Mouse (Mus musculus) kidney, adult 2 months (tissue): ENCODE results near the gene A830031A19Rik. TPM values are rescaled to one million over a fixed set of nuclear protein-coding genes. Genes with fewer than 3 reads are reported as not detected.

ENCODE experiments used
- DNase-seq: peaks from one replicate; pipeline ENCODE4 v3.0.0; 2021
- H3K27ac ChIP-seq: fragments of 200-500 bp; 2 replicates; pipeline ENCODE4 v1.5.1; 2012; ENCODE audit warnings: low read depth, low read length, control low read depth, inconsistent platforms; ENCODE audit not compliant: insufficient read depth
- H3K27me3 ChIP-seq: fragments of 200-500 bp; replicated peaks from 2 replicates; pipeline ENCODE4 v1.6.1; 2012; ENCODE audit warnings: mild to moderate bottlenecking, moderate library complexity, low read length, inconsistent platforms; ENCODE audit not compliant: control insufficient read depth, insufficient read depth
- H3K36me3 ChIP-seq: fragments of 200-500 bp; 2 replicates; pipeline ENCODE4 v1.6.1; 2012; ENCODE audit warnings: mild to moderate bottlenecking, moderate library complexity, low read length, inconsistent platforms; ENCODE audit not compliant: control insufficient read depth, insufficient read depth
- H3K4me1 ChIP-seq: fragments of 200-500 bp; 2 replicates; pipeline ENCODE4 v1.6.1; 2011; ENCODE audit warnings: low read length; ENCODE audit not compliant: control insufficient read depth, insufficient read depth
- H3K4me3 ChIP-seq: fragments of 200-500 bp; 2 replicates; pipeline ENCODE4 v1.5.1; 2011; ENCODE audit warnings: mild to moderate bottlenecking, low read depth, low read length, control low read depth; ENCODE audit not compliant: insufficient read depth
- CTCF ChIP-seq: fragments of 200-500 bp; conservative IDR thresholded peaks from 2 replicates; pipeline ENCODE4 v1.5.1; 2011; ENCODE audit warnings: low read depth, mild to moderate bottlenecking, control low read depth, low read length, moderate library complexity, mixed read lengths; ENCODE audit not compliant: insufficient read depth, insufficient read length
- POLR2A ChIP-seq: fragments of 200-500 bp; IDR thresholded peaks from one replicate; pipeline ENCODE4 v1.6.1; 2011; ENCODE audit warnings: low read depth, low read length, control low read depth
- WGBS: fragments of 180-500 bp; shearing (Covaris S2); methylation state at CpG from one replicate; pipeline ENCODE4 v1.1.7; 2018; 5-methylcytosine and 5-hydroxymethylcytosine counted together
- polyA plus RNA-seq: library from polyadenylated mRNA; depleted of rRNA; stranded (reverse); fragments of >200 nt; gene quantifications from 2 replicates; pipeline ENCODE4 v1.2.3, GENCODE M21; 2012

The A830031A19Rik gene
- polyA plus RNA-seq, 1 experiment = not detected

- Histone ChIP-seq H3K27me3 (no peaks in the 10 kb centered on the region), H3K4me1 (no peaks in the 10 kb centered on the region), H3K27ac (no peak overlapping the region), H3K36me3 (no peaks in the 10 kb centered on the region), H3K4me3 (no peak overlapping the region)
- TF ChIP-seq CTCF (no peak), POLR2A (no peak)
- DNase-seq = no peak
- 60% methylated on average over 6 of the region's 6 CpGs for WGBS
These were observed 36.9 kb upstream of the A830031A19Rik start for GRCm38 (mm10) chr11:24111720-24112119.

- Histone ChIP-seq H3K27me3 (no peaks in the 10 kb centered on the region), H3K4me3 (no peak overlapping the region), H3K27ac (no peak overlapping the region), H3K36me3 (no peaks in the 10 kb centered on the region), H3K4me1 (no peaks in the 10 kb centered on the region)
- TF ChIP-seq CTCF (no peak), POLR2A (no peak)
- DNase-seq = no peak
- WGBS = 88% methylated on average over 2 of the region's 2 CpGs
These were observed 35.3 kb upstream of the A830031A19Rik start for GRCm38 (mm10) chr11:24110113-24110512.

DNA sequence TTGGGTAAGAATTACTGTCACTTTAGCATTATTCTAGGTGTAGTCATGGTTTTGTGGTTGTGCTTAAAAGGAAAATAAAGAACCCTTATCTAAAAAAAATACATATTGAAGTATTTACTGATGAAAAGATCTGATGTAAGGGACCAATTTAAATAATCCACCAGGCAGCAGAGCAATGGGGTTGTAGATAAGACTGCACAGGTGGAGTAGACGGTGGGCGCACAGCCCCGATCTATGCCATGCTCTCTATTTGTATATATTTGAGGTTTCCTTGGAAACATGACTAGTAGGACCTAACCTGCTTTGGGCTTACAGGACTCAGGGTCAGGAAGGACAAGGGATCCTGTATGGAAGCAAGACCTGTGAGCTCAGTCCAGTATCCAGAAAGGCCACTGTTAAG, 34.5 kb upstream of the A830031A19Rik start:
- H3K36me3 ChIP-seq = no peaks in the 10 kb centered on the region
- H3K4me3 ChIP-seq = no peak overlapping the region
- no peak for TF ChIP-seq CTCF
- no peak for TF ChIP-seq POLR2A
- no peak for DNase-seq
- H3K27ac ChIP-seq = no peak overlapping the region
- H3K27me3 ChIP-seq = no peaks in the 10 kb centered on the region
- WGBS = 98% methylated on average over 3 of the region's 3 CpGs
- H3K4me1 ChIP-seq = no peaks in the 10 kb centered on the region

DNA sequence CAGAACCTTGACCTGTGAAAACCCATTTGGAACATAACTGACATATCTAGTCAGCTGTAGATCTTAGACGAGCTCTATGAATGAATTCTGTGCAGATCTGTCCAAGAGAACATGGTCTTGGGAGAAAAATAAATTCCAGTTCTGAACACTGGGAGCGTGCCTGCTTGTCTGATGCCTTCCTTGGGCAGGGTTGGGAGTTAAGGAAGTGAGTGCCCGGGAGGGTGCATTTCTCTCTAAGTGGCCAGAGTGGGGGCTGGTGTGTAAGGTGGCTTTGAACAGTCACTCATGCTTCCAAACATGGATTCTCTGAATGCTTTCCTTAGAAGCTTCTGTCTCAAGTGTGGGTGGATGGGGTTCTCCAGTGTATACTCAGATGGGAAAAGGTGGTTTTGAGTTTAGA, 34.1 kb upstream of the A830031A19Rik start:
- no peaks in the 10 kb centered on the region for H3K36me3 ChIP-seq
- no peak for DNase-seq
- WGBS = 60% methylated on average over 3 of the region's 3 CpGs
- H3K4me3 ChIP-seq = no peak overlapping the region
- H3K27me3 ChIP-seq = no peaks in the 10 kb centered on the region
- H3K27ac ChIP-seq = no peak overlapping the region
- no peaks in the 10 kb centered on the region for H3K4me1 ChIP-seq
- TF ChIP-seq POLR2A = no peak
- TF ChIP-seq CTCF = no peak

DNA sequence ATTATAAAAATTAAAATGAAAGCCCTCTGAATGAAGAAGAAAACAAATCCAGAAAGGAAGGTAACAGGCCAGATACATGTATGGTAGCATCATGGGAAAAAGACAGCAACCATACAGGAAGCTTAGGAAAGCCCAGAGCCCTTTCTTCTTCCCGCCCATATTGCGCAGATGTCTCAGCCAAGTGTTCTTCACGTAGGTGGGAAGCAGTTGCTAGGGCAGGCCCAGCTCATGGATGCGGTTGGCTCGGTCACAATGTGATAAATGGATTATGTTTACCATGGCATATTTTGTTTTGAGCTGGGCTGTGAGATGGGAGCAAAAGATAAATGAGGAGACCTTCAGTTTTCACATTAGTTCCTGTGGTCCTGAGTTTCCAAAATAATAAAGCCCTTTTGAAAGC, 32.6 kb upstream of the A830031A19Rik start:
- TF ChIP-seq CTCF (no peak), POLR2A (no peak)
- 91% methylated on average over 5 of the region's 5 CpGs for WGBS
- Histone ChIP-seq H3K27ac (no peak overlapping the region), H3K4me3 (no peak overlapping the region), H3K27me3 (no peaks in the 10 kb centered on the region), H3K36me3 (no peaks in the 10 kb centered on the region), H3K4me1 (no peaks in the 10 kb centered on the region)
- DNase-seq = no peak

DNA sequence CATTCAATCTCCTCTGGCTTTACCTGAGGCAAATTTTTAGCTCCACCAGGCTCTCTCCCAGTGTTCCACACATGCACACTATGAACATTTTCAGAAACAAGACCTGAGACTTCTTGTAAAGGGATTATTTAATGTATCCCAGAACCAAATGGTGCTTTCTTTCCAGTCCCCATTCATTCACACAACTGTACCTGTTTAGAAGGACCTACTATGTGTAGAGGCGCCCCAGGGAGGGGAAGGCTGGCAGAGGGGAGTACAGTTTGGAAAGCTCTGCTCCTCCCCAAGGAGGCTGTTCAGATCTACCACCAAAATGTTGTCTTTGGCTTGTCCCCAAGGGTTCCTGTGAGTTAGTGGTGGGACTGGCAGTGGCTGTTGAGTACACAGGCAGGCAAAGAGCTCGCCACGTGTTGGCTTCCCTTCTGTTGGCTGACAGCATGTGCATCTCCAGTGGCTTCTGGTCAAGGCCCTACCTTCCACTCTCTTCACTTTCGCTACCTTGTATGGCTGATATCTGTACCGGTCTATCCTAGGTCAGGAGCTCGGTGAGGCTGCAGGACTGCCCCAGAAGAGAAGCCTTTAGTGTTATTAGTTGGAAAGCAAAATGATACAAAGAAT, 28.4 kb upstream of the A830031A19Rik start:
- H3K4me1 ChIP-seq = no peaks in the 10 kb centered on the region
- 83% methylated on average over 6 of the region's 6 CpGs for WGBS
- DNase-seq = no peak
- TF ChIP-seq CTCF = no peak
- TF ChIP-seq POLR2A = no peak
- no peaks in the 10 kb centered on the region for H3K27me3 ChIP-seq
- H3K36me3 ChIP-seq = no peaks in the 10 kb centered on the region
- H3K4me3 ChIP-seq = no peak overlapping the region
- H3K27ac ChIP-seq = no peak overlapping the region

DNA sequence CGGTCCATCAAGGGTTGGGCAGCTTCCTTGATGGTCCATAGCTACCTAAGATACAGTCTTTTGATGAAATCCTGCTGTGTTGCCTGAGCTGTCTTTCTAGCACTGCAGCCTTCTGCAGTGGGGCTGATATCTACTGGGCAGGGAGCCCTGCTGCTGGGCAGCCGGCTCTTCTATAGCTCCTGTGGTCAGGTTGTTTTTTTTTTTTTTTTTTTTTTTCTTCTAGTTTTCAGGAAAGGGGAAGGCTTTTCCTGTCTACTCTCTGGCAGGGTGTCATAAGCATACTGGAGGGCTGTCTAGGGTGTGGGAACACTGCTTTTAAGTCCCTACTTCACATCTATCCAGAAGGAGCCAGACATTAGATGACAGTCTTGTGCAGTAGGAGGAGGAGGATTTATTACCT, 27.5 kb upstream of the A830031A19Rik start:
- TF ChIP-seq POLR2A = no peak
- no peak for TF ChIP-seq CTCF
- no peaks in the 10 kb centered on the region for H3K27me3 ChIP-seq

DNA sequence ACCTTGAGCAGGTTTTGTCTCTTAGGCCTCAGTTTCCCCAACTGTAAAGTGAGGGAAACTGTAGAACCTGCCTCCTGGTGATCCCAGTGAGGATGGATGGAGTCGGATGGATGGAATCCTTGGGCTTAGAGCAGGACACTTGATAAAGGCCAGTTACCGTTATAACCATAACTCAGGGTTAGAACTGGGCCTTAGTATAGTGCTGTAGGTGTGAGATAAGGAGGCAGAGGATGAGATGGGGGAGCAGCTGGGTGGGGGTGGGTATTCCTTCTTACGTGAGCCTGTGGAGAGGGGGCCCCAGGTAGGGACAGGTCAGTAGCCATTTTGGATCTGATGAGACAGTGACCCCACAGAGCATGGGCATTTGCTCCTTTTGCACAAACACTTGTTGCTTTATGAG, 26.8 kb upstream of the A830031A19Rik start:
- Histone ChIP-seq H3K4me1 (no peaks in the 10 kb centered on the region), H3K4me3 (no peak overlapping the region), H3K36me3 (no peaks in the 10 kb centered on the region), H3K27me3 (no peaks in the 10 kb centered on the region), H3K27ac (no peak overlapping the region)
- no peak for DNase-seq
- WGBS = 90% methylated on average over 3 of the region's 3 CpGs
- TF ChIP-seq CTCF (no peak), POLR2A (no peak)

More for the DNA sequence above, 27.5 kb upstream of the A830031A19Rik start:
- Histone ChIP-seq H3K36me3 (no peaks in the 10 kb centered on the region), H3K4me1 (no peaks in the 10 kb centered on the region), H3K4me3 (no peak overlapping the region), H3K27ac (no peak overlapping the region)
- no peak for DNase-seq
- 80% methylated on average over 2 of the region's 2 CpGs for WGBS
